Mouse (Mus musculus) limb, embryonic 14.5 days (tissue): ENCODE results near the gene Pdgfra. TPM values are rescaled to one million over a fixed set of nuclear protein-coding genes. Genes with fewer than 3 reads are reported as not detected.

Experiments
- ATAC-seq: fragments of 200-750 bp; cut with Nextera tagmentation; 2 replicates; pipeline ENCODE4 v1.8.0; 2017; ENCODE audit warnings: low read depth, moderate number of reproducible peaks, moderate TSS enrichment; ENCODE audit not compliant: low FRiP score
- DNase-seq: peaks from one replicate; pipeline ENCODE4 v3.0.0-alpha.2; 2015; ENCODE audit warnings: low spot score
- H3K27ac ChIP-seq: fragments of 300-500 bp; sonication (generic); replicated peaks from 2 replicates; pipeline ENCODE4 v1.5.1; 2014; ENCODE audit warnings: low read depth, mild to moderate bottlenecking, low read length, moderate library complexity, mixed read lengths
- H3K27me3 ChIP-seq: fragments of 300-500 bp; sonication (generic); 2 replicates; pipeline ENCODE4 v1.6.1; 2014; ENCODE audit warnings: low read length, mixed read lengths; ENCODE audit not compliant: control insufficient read depth, insufficient read depth
- H3K36me3 ChIP-seq: fragments of 300-500 bp; sonication (generic); 2 replicates; pipeline ENCODE4 v1.6.1; 2014; ENCODE audit warnings: mild to moderate bottlenecking, low read length, moderate library complexity, mixed read lengths; ENCODE audit not compliant: control insufficient read depth, insufficient read depth
- H3K4me1 ChIP-seq: fragments of 300-500 bp; sonication (generic); 2 replicates; pipeline ENCODE4 v1.6.1; 2014; ENCODE audit warnings: antibody characterized with exemption, low read length, mixed read lengths; ENCODE audit not compliant: control insufficient read depth, insufficient read depth
- H3K4me2 ChIP-seq: fragments of 300-500 bp; sonication (generic); replicated peaks from 2 replicates; pipeline ENCODE4 v1.6.1; 2014; ENCODE audit warnings: low read depth, mild to moderate bottlenecking, low read length, moderate library complexity; ENCODE audit not compliant: severe bottlenecking
- H3K4me3 ChIP-seq: fragments of 300-500 bp; sonication (generic); replicated peaks from 2 replicates; pipeline ENCODE4 v1.5.1; 2014; ENCODE audit warnings: low read length
- H3K9ac ChIP-seq: fragments of 300-500 bp; sonication (generic); 2 replicates; pipeline ENCODE4 v1.6.1; 2014; ENCODE audit warnings: mild to moderate bottlenecking, low read depth, low read length, moderate library complexity; ENCODE audit not compliant: severe bottlenecking
- H3K9me3 ChIP-seq: fragments of 300-500 bp; sonication (generic); 2 replicates; pipeline ENCODE4 v1.6.1; 2016; ENCODE audit warnings: low read length; ENCODE audit not compliant: control insufficient read depth
- POLR2A ChIP-seq: fragments of 200-500 bp; IDR thresholded peaks from 2 replicates; pipeline ENCODE4 v1.8.0; 2012; ENCODE audit warnings: inconsistent platforms, mild to moderate bottlenecking, moderate library complexity, borderline replicate concordance; ENCODE audit not compliant: insufficient read depth, insufficient read length; ENCODE audit errors: extremely low read depth
- WGBS: fragments of 180-500 bp; shearing (Covaris S2); extraction: QIAGEN DNeasy Blood & Tissue Kit; methylation state at CpG from one replicate; pipeline ENCODE4 v1.1.7; 2014; 5-methylcytosine and 5-hydroxymethylcytosine counted together
- polyA plus RNA-seq, 2 experiments: library from polyadenylated mRNA; depleted of rRNA in 1 of 2; stranded (reverse) in 1 of 2; unstranded in 1 of 2; fragments of >200 nt; fragmentation: Nextera tagmentation in 1 of 2; extraction: Ambion mirVana in 1 of 2; gene quantifications; 2 replicates each; pipeline versions ENCODE4 v1.2.1 to v1.2.3; 2012 to 2014

Pdgfra gene
- polyA plus RNA-seq (2012; rRNA removed) (111 and 115 TPM in 2 replicates), polyA plus RNA-seq (2014; fragmentation: Nextera tagmentation; extraction: Ambion mirVana) (122 and 138 TPM in 2 replicates)

GRCm38 (mm10) chr5:75152021-75152425, at the start of gene Pdgfra:
TSS of gene Pdgfra (plus strand) at chr5:75152292.
- peak within 1 kb of the TSS; percentile 99 for H3K9ac ChIP-seq
- peak within 1 kb of the TSS; percentile 76 for H3K4me3 ChIP-seq
- peak; percentile 94 for DNase-seq
- under 1% methylated on average over 10 of the region's 10 CpGs for WGBS
- H3K9me3 ChIP-seq: no peaks in the 10 kb centered on the region
- H3K27me3 ChIP-seq: no peaks in the 10 kb centered on the region
- H3K4me2 ChIP-seq: peak within 1 kb of the TSS; percentile 66
- H3K27ac ChIP-seq: peak within 1 kb of the TSS; percentile 100
- peaks cover 22% of the 10 kb centered on the region for H3K4me1 ChIP-seq
- peak; percentile 62; the same call in 1 of the 2 replicates for TF ChIP-seq POLR2A
- peak; percentile 31; the same call in 1 of the 2 replicates for ATAC-seq
- no peaks in the 10 kb centered on the region; the same call in none of the 2 replicates for H3K36me3 ChIP-seq

- no peak overlapping the region for H3K4me3 ChIP-seq
- no peaks in the 10 kb centered on the region for H3K9me3 ChIP-seq
- no peak for TF ChIP-seq POLR2A
- no peak overlapping the region for H3K9ac ChIP-seq
- H3K4me1 ChIP-seq: no peaks in the 10 kb centered on the region
- H3K36me3 ChIP-seq: no peaks in the 10 kb centered on the region
- no peak for ATAC-seq
- no peak overlapping the region for H3K4me2 ChIP-seq
- H3K27ac ChIP-seq: no peak overlapping the region
- 70% methylated on average over 3 of the region's 3 CpGs for WGBS
- no peak for DNase-seq
- H3K27me3 ChIP-seq: no peaks in the 10 kb centered on the region
These were observed 45.6 kb upstream of the Pdgfra start for GRCm38 (mm10) chr5:75106511-75106910.

GRCm38 (mm10) chr5:75109368-75109767, 42.7 kb upstream of the Pdgfra start:
- ATAC-seq: no peak
- H3K27ac ChIP-seq: no peak overlapping the region

GRCm38 (mm10) chr5:75111781-75112180, 40.3 kb upstream of the Pdgfra start:
- no peak overlapping the region for H3K9ac ChIP-seq
- ATAC-seq: no peak
- no peaks in the 10 kb centered on the region for H3K36me3 ChIP-seq
- WGBS: 59% methylated on average over 5 of the region's 5 CpGs
- no peak overlapping the region for H3K4me3 ChIP-seq
- no peak for DNase-seq
- H3K27ac ChIP-seq: no peak overlapping the region
- no peaks in the 10 kb centered on the region for H3K9me3 ChIP-seq
- TF ChIP-seq POLR2A: no peak
- H3K4me2 ChIP-seq: no peak overlapping the region
- no peaks in the 10 kb centered on the region for H3K27me3 ChIP-seq
- no peaks in the 10 kb centered on the region for H3K4me1 ChIP-seq

More at GRCm38 (mm10) chr5:75109368-75109767, 42.7 kb upstream of the Pdgfra start:
- no peak for TF ChIP-seq POLR2A
- Histone ChIP-seq H3K9ac (no peak overlapping the region), H3K4me1 (no peaks in the 10 kb centered on the region), H3K4me3 (no peak overlapping the region), H3K36me3 (no peaks in the 10 kb centered on the region), H3K9me3 (no peaks in the 10 kb centered on the region), H3K27me3 (no peaks in the 10 kb centered on the region), H3K4me2 (no peak overlapping the region)
- no peak for DNase-seq
- WGBS: 54% methylated on average over 5 of the region's 5 CpGs

GRCm38 (mm10) chr5:75118840-75119239, 33.3 kb upstream of the Pdgfra start:
- Histone ChIP-seq H3K9ac (no peak overlapping the region), H3K4me3 (no peak overlapping the region), H3K36me3 (no peaks in the 10 kb centered on the region), H3K9me3 (no peaks in the 10 kb centered on the region), H3K27ac (no peak overlapping the region), H3K4me1 (no peaks in the 10 kb centered on the region), H3K27me3 (no peaks in the 10 kb centered on the region), H3K4me2 (no peak overlapping the region)
- no peak for DNase-seq
- ATAC-seq: no peak
- TF ChIP-seq POLR2A: no peak
- 68% methylated on average over 7 of the region's 7 CpGs for WGBS
